Mouse (Mus musculus) limb, embryonic 14.5 days (tissue): Measurements from ENCODE around the gene Cst8. TPM values are rescaled to one million over a fixed set of nuclear protein-coding genes. Genes with fewer than 3 reads are reported as not detected.

Experiments used
- ATAC-seq: fragments of 200-750 bp; cut with Nextera tagmentation; 2 replicates; pipeline ENCODE4 v1.8.0; 2017; ENCODE audit warnings: low read depth, moderate number of reproducible peaks, moderate TSS enrichment; ENCODE audit not compliant: low FRiP score
- DNase-seq: peaks from one replicate; pipeline ENCODE4 v3.0.0-alpha.2; 2015; ENCODE audit warnings: low spot score
- H3K27ac ChIP-seq: fragments of 300-500 bp; sonication (generic); replicated peaks from 2 replicates; pipeline ENCODE4 v1.5.1; 2014; ENCODE audit warnings: low read depth, mild to moderate bottlenecking, low read length, moderate library complexity, mixed read lengths
- H3K27me3 ChIP-seq: fragments of 300-500 bp; sonication (generic); 2 replicates; pipeline ENCODE4 v1.6.1; 2014; ENCODE audit warnings: low read length, mixed read lengths; ENCODE audit not compliant: control insufficient read depth, insufficient read depth
- H3K36me3 ChIP-seq: fragments of 300-500 bp; sonication (generic); 2 replicates; pipeline ENCODE4 v1.6.1; 2014; ENCODE audit warnings: mild to moderate bottlenecking, low read length, moderate library complexity, mixed read lengths; ENCODE audit not compliant: control insufficient read depth, insufficient read depth
- H3K4me1 ChIP-seq: fragments of 300-500 bp; sonication (generic); 2 replicates; pipeline ENCODE4 v1.6.1; 2014; ENCODE audit warnings: antibody characterized with exemption, low read length, mixed read lengths; ENCODE audit not compliant: control insufficient read depth, insufficient read depth
- H3K4me2 ChIP-seq: fragments of 300-500 bp; sonication (generic); replicated peaks from 2 replicates; pipeline ENCODE4 v1.6.1; 2014; ENCODE audit warnings: low read depth, mild to moderate bottlenecking, low read length, moderate library complexity; ENCODE audit not compliant: severe bottlenecking
- H3K4me3 ChIP-seq: fragments of 300-500 bp; sonication (generic); replicated peaks from 2 replicates; pipeline ENCODE4 v1.5.1; 2014; ENCODE audit warnings: low read length
- H3K9ac ChIP-seq: fragments of 300-500 bp; sonication (generic); 2 replicates; pipeline ENCODE4 v1.6.1; 2014; ENCODE audit warnings: mild to moderate bottlenecking, low read depth, low read length, moderate library complexity; ENCODE audit not compliant: severe bottlenecking
- H3K9me3 ChIP-seq: fragments of 300-500 bp; sonication (generic); 2 replicates; pipeline ENCODE4 v1.6.1; 2016; ENCODE audit warnings: low read length; ENCODE audit not compliant: control insufficient read depth
- POLR2A ChIP-seq: fragments of 200-500 bp; IDR thresholded peaks from 2 replicates; pipeline ENCODE4 v1.8.0; 2012; ENCODE audit warnings: inconsistent platforms, mild to moderate bottlenecking, moderate library complexity, borderline replicate concordance; ENCODE audit not compliant: insufficient read depth, insufficient read length; ENCODE audit errors: extremely low read depth
- WGBS: fragments of 180-500 bp; shearing (Covaris S2); extraction: QIAGEN DNeasy Blood & Tissue Kit; methylation state at CpG from one replicate; pipeline ENCODE4 v1.1.7; 2014; 5-methylcytosine and 5-hydroxymethylcytosine counted together
- polyA plus RNA-seq, 2 experiments: library from polyadenylated mRNA; depleted of rRNA in 1 of 2; stranded (reverse) in 1 of 2; unstranded in 1 of 2; fragments of >200 nt; fragmentation: Nextera tagmentation in 1 of 2; extraction: Ambion mirVana in 1 of 2; gene quantifications; 2 replicates each; pipeline versions ENCODE4 v1.2.1 to v1.2.3; 2012 to 2014

The Cst8 gene
- polyA plus RNA-seq, 2 experiments: not detected

GRCm38 (mm10) chr2:148781709-148782108 is 16.9 kb upstream of the Cst8 start, which contains the start of gene 8030411F24Rik:
Gene 8030411F24Rik, plus strand, starts transcription at chr2:148782009.
- ATAC-seq (no peak), DNase-seq (no peak)
- H3K4me3 ChIP-seq: no peak within 1 kb of the TSS
- no peaks in the 10 kb centered on the region for H3K9me3 ChIP-seq
- no peaks in the 10 kb centered on the region for H3K27me3 ChIP-seq
- WGBS: 24% methylated on average over 1 of the region's 1 CpGs
- H3K36me3 ChIP-seq: no peaks in the 10 kb centered on the region
- H3K4me1 ChIP-seq: no peaks in the 10 kb centered on the region
- H3K4me2 ChIP-seq: no peak within 1 kb of the TSS
- H3K9ac ChIP-seq: no peak within 1 kb of the TSS
- no peak within 1 kb of the TSS for H3K27ac ChIP-seq
- no peak for TF ChIP-seq POLR2A

- no peaks in the 10 kb centered on the region for H3K4me1 ChIP-seq
- DNase-seq (no peak), ATAC-seq (no peak)
- H3K27ac ChIP-seq: no peak within 1 kb of the TSS
- H3K4me2 ChIP-seq: no peak within 1 kb of the TSS
- TF ChIP-seq POLR2A: no peak
- H3K27me3 ChIP-seq: no peaks in the 10 kb centered on the region
- WGBS: 97% methylated on average over 6 of the region's 6 CpGs
- no peaks in the 10 kb centered on the region for H3K9me3 ChIP-seq
- no peaks in the 10 kb centered on the region for H3K36me3 ChIP-seq
- no peak within 1 kb of the TSS for H3K4me3 ChIP-seq
- H3K9ac ChIP-seq: no peak within 1 kb of the TSS
Measured at GRCm38 (mm10) chr2:148789142-148789541, 9.4 kb upstream of the Cst8 start, which contains the start of gene Cst12. Gene Cst12, plus strand, starts transcription at chr2:148789361.

GRCm38 (mm10) chr2:148801491-148801921 is 2.9 kb downstream of the Cst8 start:
- Histone ChIP-seq H3K9me3 (no peaks in the 10 kb centered on the region), H3K27me3 (no peaks in the 10 kb centered on the region), H3K4me3 (no peak overlapping the region), H3K36me3 (no peaks in the 10 kb centered on the region), H3K9ac (no peak overlapping the region), H3K4me1 (no peaks in the 10 kb centered on the region), H3K27ac (no peak overlapping the region), H3K4me2 (no peak overlapping the region)
- DNase-seq (no peak), ATAC-seq (no peak)
- whole genome bisulfite sequencing: 56% methylated on average over 3 of the region's 3 CpGs
- TF ChIP-seq POLR2A: no peak

GRCm38 (mm10) chr2:148806696-148807095 is 8.1 kb downstream of the Cst8 start:
- no peaks in the 10 kb centered on the region for H3K27me3 ChIP-seq
- WGBS: 53% methylated on average over 6 of the region's 6 CpGs
- no peak overlapping the region for H3K4me3 ChIP-seq
- ATAC-seq (no peak), DNase-seq (no peak)
- H3K36me3 ChIP-seq: no peaks in the 10 kb centered on the region
- H3K4me2 ChIP-seq: no peak overlapping the region
- no peaks in the 10 kb centered on the region for H3K4me1 ChIP-seq
- H3K27ac ChIP-seq: no peak overlapping the region
- H3K9ac ChIP-seq: no peak overlapping the region
- H3K9me3 ChIP-seq: no peaks in the 10 kb centered on the region
- TF ChIP-seq POLR2A: no peak

- DNase-seq (no peak), ATAC-seq (no peak)
- H3K9ac ChIP-seq: no peak within 1 kb of the TSS
- H3K4me3 ChIP-seq: no peak within 1 kb of the TSS
- H3K4me2 ChIP-seq: no peak within 1 kb of the TSS
- TF ChIP-seq POLR2A: no peak
- H3K9me3 ChIP-seq: no peaks in the 10 kb centered on the region
- no peaks in the 10 kb centered on the region for H3K27me3 ChIP-seq
- H3K4me1 ChIP-seq: no peaks in the 10 kb centered on the region
- no peaks in the 10 kb centered on the region for H3K36me3 ChIP-seq
- no peak within 1 kb of the TSS for H3K27ac ChIP-seq
Measured at GRCm38 (mm10) chr2:148819909-148820308, 21.3 kb downstream of the Cst8 start, which contains the start of gene Cst13. Gene Cst13, plus strand, starts transcription at chr2:148820081.

GRCm38 (mm10) chr2:148825986-148826385 is 27.4 kb downstream of the Cst8 start:
- Histone ChIP-seq H3K9ac (no peak overlapping the region), H3K9me3 (no peaks in the 10 kb centered on the region), H3K27ac (no peak overlapping the region), H3K4me2 (no peak overlapping the region), H3K4me1 (no peaks in the 10 kb centered on the region), H3K36me3 (no peaks in the 10 kb centered on the region), H3K4me3 (no peak overlapping the region), H3K27me3 (no peaks in the 10 kb centered on the region)
- DNase-seq (no peak), ATAC-seq (no peak)
- 53% methylated on average over 1 of the region's 1 CpGs for WGBS
- TF ChIP-seq POLR2A: no peak
